Comparison of ENCODE assay signal across 8 mouse cellular contexts in the genomic region with DNA sequence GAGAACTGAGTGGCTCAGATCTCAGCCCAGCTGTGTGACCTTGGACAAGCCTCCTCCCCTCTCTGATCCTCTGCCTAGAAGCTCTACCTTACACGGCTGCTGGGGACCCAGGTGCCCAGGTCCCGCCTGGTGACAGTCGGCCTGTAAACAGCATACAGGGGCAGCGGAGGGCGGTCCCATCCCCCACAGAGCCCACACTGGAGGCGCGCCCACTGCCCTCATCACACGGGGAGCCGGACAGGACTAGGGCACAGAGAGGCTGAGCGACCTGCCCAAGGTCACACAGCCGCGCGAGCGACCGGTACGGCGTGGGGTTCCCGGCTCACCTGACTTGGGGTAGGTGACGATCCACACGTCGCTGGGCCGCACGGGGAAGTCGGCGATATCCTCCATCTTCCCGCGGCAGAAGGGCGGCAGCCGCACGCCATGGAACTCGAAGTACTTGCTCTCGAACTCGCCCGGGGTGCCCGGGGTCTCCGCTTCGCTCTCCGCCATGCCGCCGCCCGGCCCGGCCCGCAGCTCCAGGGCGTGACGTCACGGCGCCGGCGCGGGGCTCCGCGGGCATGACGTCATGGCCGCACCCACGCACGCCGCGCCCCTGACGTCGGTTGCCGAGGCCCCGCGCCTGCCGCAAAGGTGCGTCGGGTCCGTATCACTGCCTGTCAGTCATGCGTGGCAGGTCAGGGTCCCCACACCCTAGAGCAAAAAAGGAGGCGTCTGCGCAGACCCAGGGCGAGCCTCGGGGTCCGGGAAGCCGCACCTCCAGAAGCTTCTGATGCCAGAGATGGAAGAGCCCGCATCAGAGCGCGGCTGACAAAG. TPM values are rescaled to one million over a fixed set of nuclear protein-coding genes. Genes with fewer than 3 reads are reported as not detected.
A peak's percentile ranks its signal among the peaks of the same experiment; 100 is the strongest.
DNase-seq lines count a peak whose midpoint lies in the region; TF ChIP-seq lines count a peak whose summit lies in the region.

A gene (minus strand): TSS at position 650 of the 819 bp plus-strand sequence.

- TF ChIP-seq CTCF in kidney, adult 2 months (conservative IDR thresholded peaks at IDR 0.05; ENCODE audit: insufficient read depth, insufficient read length, low read depth, low read length) = no peak
- no peak for TF ChIP-seq CTCF in bone marrow macrophage, adult 2 months (IDR thresholded peaks at IDR 0.05; ENCODE audit: low read depth, low read length)
- no peak for TF ChIP-seq CTCF in embryonic fibroblast, embryonic 13.5 days (IDR thresholded peaks at IDR 0.05; ENCODE audit: borderline replicate concordance, insufficient read depth, low read length)
- no peak for TF ChIP-seq CTCF in layer of hippocampus, adult 2 months (conservative IDR thresholded peaks at IDR 0.05)

- peaks cover 5% of the 10 kb centered on the region; the same call in 1 of the 2 replicates for H3K27me3 ChIP-seq in kidney, adult 2 months (replicated peaks; ENCODE audit: control insufficient read depth, insufficient read depth, low read length)
- peaks cover 52% of the 10 kb centered on the region for H3K27me3 ChIP-seq in midbrain, embryonic 10.5 days (ENCODE audit: low read depth, poor library complexity, severe bottlenecking)

- DNase-seq in kidney, adult 2 months = no peak
- no peak for DNase-seq in kidney, adult 9 months
- peak; percentile 29 to 70 for DNase-seq in layer of hippocampus, adult 2 months (ENCODE audit: low spot score in 2 of 2)
- peak; percentile 48 for DNase-seq in midbrain, embryonic 10.5 days (ENCODE audit: low spot score)
- peak; percentile 34 for DNase-seq in telencephalon, adult 2 months (ENCODE audit: low read depth, low spot score)
- no peak for DNase-seq in ovary, postnatal 14 days (ENCODE audit: low spot score)

- no peaks in the 10 kb centered on the region for H3K36me3 ChIP-seq in kidney, adult 2 months (ENCODE audit: control insufficient read depth, insufficient read depth, low read length)
- no peaks in the 10 kb centered on the region for H3K36me3 ChIP-seq in midbrain, embryonic 10.5 days

- no peaks in the 10 kb centered on the region for H3K9me3 ChIP-seq in midbrain, embryonic 10.5 days (replicated peaks)

- H3K4me3 ChIP-seq in kidney, adult 2 months (ENCODE audit: insufficient read depth, low read depth, low read length) = peak within 1 kb of the TSS; percentile 2; the same call in 1 of the 2 replicates
- H3K4me3 ChIP-seq in bone marrow macrophage, adult 2 months (ENCODE audit: insufficient read depth, low read length) = peak within 1 kb of the TSS; percentile 52
- H3K4me3 ChIP-seq in embryonic fibroblast, embryonic 13.5 days (ENCODE audit: insufficient read depth, low read length) = peak within 1 kb of the TSS; percentile 27
- peak within 1 kb of the TSS; percentile 85 for H3K4me3 ChIP-seq in layer of hippocampus, adult 2 months
- peak within 1 kb of the TSS; percentile 62 for H3K4me3 ChIP-seq in midbrain, embryonic 10.5 days

- H3K27ac ChIP-seq in kidney, adult 2 months (ENCODE audit: insufficient read depth, low read depth, low read length) = no peak within 1 kb of the TSS
- H3K27ac ChIP-seq in bone marrow macrophage, adult 2 months (ENCODE audit: insufficient read depth, low read depth, low read length) = no peak within 1 kb of the TSS
- H3K27ac ChIP-seq in embryonic fibroblast, embryonic 13.5 days (ENCODE audit: insufficient read depth, low read length) = no peak within 1 kb of the TSS
- H3K27ac ChIP-seq in layer of hippocampus, adult 2 months = peak within 1 kb of the TSS; percentile 95
- peak within 1 kb of the TSS; percentile 72 for H3K27ac ChIP-seq in midbrain, embryonic 10.5 days (replicated peaks)

- no peaks in the 10 kb centered on the region for H3K4me1 ChIP-seq in kidney, adult 2 months (ENCODE audit: control insufficient read depth, insufficient read depth, low read length)
- peaks cover 2% of the 10 kb centered on the region; the same call in 1 of the 2 replicates for H3K4me1 ChIP-seq in bone marrow macrophage, adult 2 months (ENCODE audit: control insufficient read depth, insufficient read depth, low read length)
- H3K4me1 ChIP-seq in embryonic fibroblast, embryonic 13.5 days (ENCODE audit: control insufficient read depth, insufficient read depth, low read length) = no peaks in the 10 kb centered on the region
- H3K4me1 ChIP-seq in midbrain, embryonic 10.5 days = peaks cover 22% of the 10 kb centered on the region

- no peak for TF ChIP-seq POLR2A in kidney, adult 2 months (IDR thresholded peaks at IDR 0.05; ENCODE audit: low read depth, low read length)
- TF ChIP-seq POLR2A in bone marrow macrophage, adult 2 months (IDR thresholded peaks at IDR 0.05; ENCODE audit: borderline replicate concordance, low read depth, low read length) = no peak
- TF ChIP-seq POLR2A in embryonic fibroblast, embryonic 13.5 days (IDR thresholded peaks at IDR 0.05; ENCODE audit: low read depth, low read length) = no peak

- WGBS in kidney, adult 2 months = 2% methylated on average over 77 of the region's 77 CpGs
- 2% methylated on average over 77 of the region's 77 CpGs for WGBS in midbrain, embryonic 10.5 days

RNA-seq across cellular contexts. Expression of the gene that starts here (rescaled TPM):
- 0.69 and 1.5 TPM in 2 replicates for polyA plus RNA-seq in kidney, adult 2 months (2012; rRNA removed)
- polyA plus RNA-seq in bone marrow macrophage, adult 2 months (2012; ENCODE audit: insufficient read depth, insufficient read length, missing spikeins) = not detected in 2 replicates
- 1.0 and 3.6 TPM in 2 replicates for polyA plus RNA-seq in embryonic fibroblast, embryonic 13.5 days (2011; ENCODE audit: insufficient read length, low read depth, missing spikeins)
- total RNA-seq in layer of hippocampus, adult 2 months (2021) = 100 to 1,000 TPM; 315 to 350 TPM
- 11.2 and 14.3 TPM in 2 replicates for polyA plus RNA-seq in midbrain, embryonic 10.5 days (2016; fragmentation: Nextera tagmentation; extraction: Ambion mirVana)

Comparison
In these comparisons a context has a peak if more than half of its experiments do, and no peak if none do; other contexts are left out.
1. DNase-seq: peak in layer of hippocampus, adult 2 months (2 of 2), midbrain, embryonic 10.5 days (single experiment) and telencephalon, adult 2 months (single experiment); none in kidney, adult 2 months (single experiment), kidney, adult 9 months (single experiment) and ovary, postnatal 14 days (single experiment).
2. H3K27ac ChIP-seq: peak in layer of hippocampus, adult 2 months (single experiment) and midbrain, embryonic 10.5 days (single experiment); none in kidney, adult 2 months (single experiment), bone marrow macrophage, adult 2 months (single experiment) and embryonic fibroblast, embryonic 13.5 days (single experiment).
3. H3K4me3 ChIP-seq: peak in every context shown above with its lines; median percentile 85 in layer of hippocampus, adult 2 months; 62 in midbrain, embryonic 10.5 days; 52 in bone marrow macrophage, adult 2 months; 27 in embryonic fibroblast, embryonic 13.5 days; 2 in kidney, adult 2 months.